Mouse (Mus musculus) limb, embryonic 13.5 days (tissue): Measurements from ENCODE around the gene Zgrf1. TPM values are rescaled to one million over a fixed set of nuclear protein-coding genes. Genes with fewer than 3 reads are reported as not detected.

ENCODE experiments used
- ATAC-seq: fragments of 200-750 bp; cut with Nextera tagmentation; 2 replicates; pipeline ENCODE4 v1.8.0; 2017; ENCODE audit warnings: low read depth, moderate number of reproducible peaks, moderate TSS enrichment; ENCODE audit not compliant: low FRiP score
- H3K27ac ChIP-seq: fragments of 300-500 bp; sonication (generic); 2 replicates; pipeline ENCODE4 v1.5.1; 2015; ENCODE audit warnings: inconsistent platforms, mild to moderate bottlenecking, moderate library complexity
- H3K27me3 ChIP-seq: fragments of 300-500 bp; sonication (generic); 2 replicates; pipeline ENCODE4 v1.6.1; 2015; ENCODE audit warnings: mild to moderate bottlenecking, inconsistent platforms
- H3K36me3 ChIP-seq: fragments of 300-500 bp; sonication (generic); 2 replicates; pipeline ENCODE4 v1.6.1; 2015; ENCODE audit warnings: inconsistent platforms, mild to moderate bottlenecking, moderate library complexity
- H3K4me1 ChIP-seq: fragments of 300-500 bp; sonication (generic); 2 replicates; pipeline ENCODE4 v1.6.1; 2015; ENCODE audit warnings: inconsistent platforms
- H3K4me2 ChIP-seq: fragments of 300-500 bp; sonication (generic); replicated peaks from 2 replicates; pipeline ENCODE4 v1.6.1; 2015; ENCODE audit warnings: inconsistent platforms, mild to moderate bottlenecking, moderate library complexity
- H3K4me3 ChIP-seq: fragments of 300-500 bp; sonication (generic); 2 replicates; pipeline ENCODE4 v1.5.1; 2015; ENCODE audit warnings: moderate library complexity, mild to moderate bottlenecking, inconsistent platforms
- H3K9ac ChIP-seq: fragments of 300-500 bp; sonication (generic); 2 replicates; pipeline ENCODE4 v1.6.1; 2015; ENCODE audit warnings: mild to moderate bottlenecking, inconsistent platforms
- H3K9me3 ChIP-seq: fragments of 300-500 bp; sonication (generic); 2 replicates; pipeline ENCODE4 v1.6.1; 2016; ENCODE audit warnings: inconsistent platforms
- WGBS: fragments of 180-500 bp; shearing (Covaris S2); methylation state at CpG from one replicate; pipeline ENCODE4 v1.1.7; 2015; 5-methylcytosine and 5-hydroxymethylcytosine counted together
- polyA plus RNA-seq: library from polyadenylated mRNA; unstranded; fragments of >200 nt; fragmentation: Nextera tagmentation; extraction: Ambion mirVana; gene quantifications from 2 replicates; pipeline ENCODE4 v1.2.1, GENCODE M21; 2015

Zgrf1 gene
- polyA plus RNA-seq, 1 experiment from 2014 or later: 10.6 TPM

- Histone ChIP-seq H3K9ac (no peak overlapping the region), H3K4me2 (no peak overlapping the region), H3K27ac (no peak overlapping the region), H3K9me3 (no peaks in the 10 kb centered on the region), H3K4me1 (no peaks in the 10 kb centered on the region), H3K36me3 (no peaks in the 10 kb centered on the region), H3K27me3 (no peaks in the 10 kb centered on the region), H3K4me3 (no peak overlapping the region)
- WGBS: 74% methylated on average over 4 of the region's 4 CpGs
- ATAC-seq: no peak
Observed at GRCm38 (mm10) chr3:127529824-127530223, 23.5 kb upstream of the Zgrf1 start.

- no peak overlapping the region for H3K9ac ChIP-seq
- H3K27ac ChIP-seq: no peak overlapping the region
- H3K9me3 ChIP-seq: no peaks in the 10 kb centered on the region
- H3K36me3 ChIP-seq: no peaks in the 10 kb centered on the region
- no peaks in the 10 kb centered on the region for H3K4me1 ChIP-seq
- no peak overlapping the region for H3K4me3 ChIP-seq
- ATAC-seq: no peak
- WGBS: 10% methylated on average over 4 of the region's 4 CpGs
- no peaks in the 10 kb centered on the region for H3K27me3 ChIP-seq
- no peak overlapping the region for H3K4me2 ChIP-seq
Observed at GRCm38 (mm10) chr3:127530293-127530692, 23.0 kb upstream of the Zgrf1 start.

- H3K36me3 ChIP-seq: peaks cover 30% of the 10 kb centered on the region
- no peaks in the 10 kb centered on the region for H3K27me3 ChIP-seq
- WGBS: 80% methylated on average over 6 of the region's 6 CpGs
- no peak overlapping the region for H3K4me2 ChIP-seq
- ATAC-seq: no peak
- no peaks in the 10 kb centered on the region for H3K4me1 ChIP-seq
- no peak overlapping the region for H3K27ac ChIP-seq
- H3K9ac ChIP-seq: no peak overlapping the region
- no peaks in the 10 kb centered on the region for H3K9me3 ChIP-seq
- no peak overlapping the region for H3K4me3 ChIP-seq
Observed at GRCm38 (mm10) chr3:127539193-127539592, 14.1 kb upstream of the Zgrf1 start.

DNA sequence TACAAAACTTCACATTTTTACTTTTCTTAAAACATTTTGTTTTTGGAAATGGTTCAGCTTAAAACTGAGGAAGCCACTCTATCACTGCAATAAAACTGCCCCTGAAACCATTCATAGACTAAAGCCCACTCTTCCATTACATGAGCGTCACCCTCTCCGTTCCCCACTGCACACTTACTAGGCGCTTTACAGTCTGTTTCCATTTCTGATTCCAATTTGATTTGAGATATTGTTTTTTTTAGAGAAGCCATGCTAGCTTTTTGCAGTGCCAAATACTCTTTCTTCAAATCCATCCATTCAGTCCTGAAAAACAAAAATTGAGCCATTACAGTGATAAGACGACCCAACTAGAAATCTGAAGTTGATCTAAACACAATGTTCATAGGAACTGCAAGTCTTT, 9.3 kb upstream of the Zgrf1 start:
- WGBS: 84% methylated on average over 4 of the region's 4 CpGs
- no peak overlapping the region for H3K9ac ChIP-seq
- no peaks in the 10 kb centered on the region for H3K9me3 ChIP-seq
- H3K27ac ChIP-seq: no peak overlapping the region
- H3K4me3 ChIP-seq: no peak overlapping the region
- H3K36me3 ChIP-seq: peaks cover 45% of the 10 kb centered on the region
- no peak overlapping the region for H3K4me2 ChIP-seq
- H3K4me1 ChIP-seq: no peaks in the 10 kb centered on the region
- no peaks in the 10 kb centered on the region for H3K27me3 ChIP-seq
- no peak for ATAC-seq

GRCm38 (mm10) chr3:127544610-127545121, 8.6 kb upstream of the Zgrf1 start:
- WGBS: 33% methylated on average over 5 of the region's 5 CpGs
- Histone ChIP-seq H3K4me1 (no peaks in the 10 kb centered on the region), H3K9me3 (no peaks in the 10 kb centered on the region), H3K4me2 (no peak overlapping the region), H3K4me3 (no peak overlapping the region), H3K9ac (no peak overlapping the region), H3K27me3 (no peaks in the 10 kb centered on the region), H3K36me3 (peaks cover 45% of the 10 kb centered on the region), H3K27ac (no peak overlapping the region)
- ATAC-seq: no peak

DNA sequence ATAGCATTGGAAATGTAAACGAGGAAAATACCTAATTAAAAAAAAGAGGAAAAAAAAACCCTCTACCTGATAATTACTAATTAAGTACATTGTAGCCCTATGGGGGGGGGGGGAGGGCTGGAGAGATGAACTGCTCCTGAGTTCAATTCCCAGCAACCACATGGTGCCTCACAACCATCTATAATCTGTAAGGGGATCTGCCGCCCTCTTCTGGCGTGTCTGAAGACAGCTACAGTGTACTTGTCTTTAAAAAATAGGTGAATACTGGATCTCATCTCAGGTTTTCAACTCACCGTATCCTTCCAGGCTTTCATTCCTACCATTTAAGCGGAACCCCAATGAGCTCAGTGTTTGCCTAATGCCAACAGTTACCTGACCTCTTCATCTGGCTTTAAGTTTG, 5.4 kb upstream of the Zgrf1 start:
- Histone ChIP-seq H3K36me3 (peaks cover 31% of the 10 kb centered on the region), H3K4me3 (no peak overlapping the region), H3K27ac (no peak overlapping the region), H3K27me3 (no peaks in the 10 kb centered on the region), H3K9me3 (no peaks in the 10 kb centered on the region), H3K9ac (no peak overlapping the region), H3K4me1 (peaks cover 9% of the 10 kb centered on the region; the same call in 1 of the 2 replicates), H3K4me2 (no peak overlapping the region)
- ATAC-seq: no peak
- 30% methylated on average over 5 of the region's 5 CpGs for WGBS

- Histone ChIP-seq H3K27ac (peak overlapping the region; percentile 61), H3K4me1 (peaks cover 19% of the 10 kb centered on the region), H3K9ac (peak overlapping the region; percentile 76), H3K4me2 (peak overlapping the region; percentile 64), H3K9me3 (no peaks in the 10 kb centered on the region), H3K4me3 (peak overlapping the region; percentile 84), H3K27me3 (no peaks in the 10 kb centered on the region), H3K36me3 (peaks cover 18% of the 10 kb centered on the region)
- WGBS: 9% methylated on average over 9 of the region's 13 CpGs
- ATAC-seq: no peak
Observed at GRCm38 (mm10) chr3:127552434-127552972, 786 bp upstream of the Zgrf1 start.

GRCm38 (mm10) chr3:127553720-127554043, 393 bp downstream of the Zgrf1 start:
- H3K27ac ChIP-seq: no peak overlapping the region

DNA sequence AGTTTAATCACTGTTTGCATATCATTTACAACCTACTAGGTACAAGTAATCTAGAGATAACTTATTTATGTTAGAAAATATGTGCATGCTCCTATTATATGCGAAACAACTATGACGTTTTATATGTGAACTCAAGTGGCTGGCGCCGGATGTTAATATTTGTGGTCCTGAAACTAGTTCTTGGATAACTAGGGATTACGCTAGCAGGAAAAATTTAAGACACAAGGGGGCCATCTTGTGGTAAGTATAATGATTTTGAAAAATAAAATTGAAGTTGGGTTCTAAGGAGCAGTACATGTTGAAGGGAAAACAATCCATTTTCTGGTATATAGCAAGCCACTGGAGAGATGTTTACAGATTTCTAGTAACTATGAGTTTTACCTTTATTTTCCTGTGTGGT, 1.4 kb downstream of the Zgrf1 start:
- WGBS: 60% methylated on average over 5 of the region's 5 CpGs
- no peak overlapping the region for H3K9ac ChIP-seq
- peak overlapping the region; percentile 75 for H3K4me2 ChIP-seq
- no peaks in the 10 kb centered on the region for H3K27me3 ChIP-seq
- H3K9me3 ChIP-seq: no peaks in the 10 kb centered on the region
- no peak for ATAC-seq
- H3K4me1 ChIP-seq: peaks cover 19% of the 10 kb centered on the region
- no peak overlapping the region for H3K27ac ChIP-seq
- H3K4me3 ChIP-seq: peak overlapping the region; percentile 84
- peaks cover 21% of the 10 kb centered on the region for H3K36me3 ChIP-seq

More at GRCm38 (mm10) chr3:127553720-127554043, 393 bp downstream of the Zgrf1 start:
- Histone ChIP-seq H3K9me3 (no peaks in the 10 kb centered on the region), H3K4me1 (peaks cover 19% of the 10 kb centered on the region), H3K4me3 (peak overlapping the region; percentile 84), H3K4me2 (peak overlapping the region; percentile 75), H3K9ac (peak overlapping the region; percentile 69), H3K36me3 (peaks cover 21% of the 10 kb centered on the region), H3K27me3 (no peaks in the 10 kb centered on the region)
- WGBS: 2% methylated on average over 4 of the region's 4 CpGs
- no peak for ATAC-seq

GRCm38 (mm10) chr3:127558201-127558600, 4.9 kb downstream of the Zgrf1 start:
- no peak for ATAC-seq
- Histone ChIP-seq H3K27me3 (no peaks in the 10 kb centered on the region), H3K4me2 (no peak overlapping the region), H3K4me3 (no peak overlapping the region), H3K9me3 (no peaks in the 10 kb centered on the region), H3K36me3 (peaks cover 44% of the 10 kb centered on the region), H3K4me1 (peaks cover 11% of the 10 kb centered on the region), H3K9ac (no peak overlapping the region), H3K27ac (no peak overlapping the region)

DNA sequence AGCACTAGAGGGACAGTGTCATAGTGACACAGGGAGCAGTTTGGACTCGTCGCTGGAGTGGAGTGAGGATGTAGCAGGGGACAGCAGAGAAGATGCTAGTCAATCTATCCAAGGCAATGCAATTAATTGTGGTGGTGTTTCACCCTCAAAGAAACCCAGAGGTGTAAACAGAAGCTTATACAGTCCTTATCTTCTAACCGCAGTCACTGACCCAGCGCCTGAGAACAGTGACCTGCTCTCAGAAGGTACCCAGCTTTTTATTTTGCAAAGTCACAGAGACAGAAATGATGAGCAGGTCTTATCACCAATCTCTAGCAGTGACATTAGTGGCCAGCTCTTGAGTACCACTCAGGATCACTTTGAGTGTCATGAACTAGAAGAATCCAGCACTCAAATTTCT, 9.7 kb downstream of the Zgrf1 start:
- no peaks in the 10 kb centered on the region for H3K27me3 ChIP-seq
- no peak for ATAC-seq
- H3K9ac ChIP-seq: no peak overlapping the region
- 89% methylated on average over 4 of the region's 4 CpGs for WGBS
- no peaks in the 10 kb centered on the region for H3K4me1 ChIP-seq
- H3K36me3 ChIP-seq: peaks cover 43% of the 10 kb centered on the region
- H3K4me2 ChIP-seq: no peak overlapping the region
- H3K4me3 ChIP-seq: no peak overlapping the region
- H3K9me3 ChIP-seq: no peaks in the 10 kb centered on the region
- no peak overlapping the region for H3K27ac ChIP-seq

- 80% methylated on average over 3 of the region's 3 CpGs for WGBS
- no peak overlapping the region for H3K4me3 ChIP-seq
- H3K27ac ChIP-seq: no peak overlapping the region
- no peak for ATAC-seq
- H3K27me3 ChIP-seq: no peaks in the 10 kb centered on the region
- peaks cover 58% of the 10 kb centered on the region for H3K36me3 ChIP-seq
- no peaks in the 10 kb centered on the region for H3K9me3 ChIP-seq
- H3K4me1 ChIP-seq: no peaks in the 10 kb centered on the region
- no peak overlapping the region for H3K9ac ChIP-seq
- no peak overlapping the region for H3K4me2 ChIP-seq
Observed at GRCm38 (mm10) chr3:127565129-127565528, 11.8 kb downstream of the Zgrf1 start.

- Histone ChIP-seq H3K9ac (no peak overlapping the region), H3K27ac (no peak overlapping the region), H3K4me1 (no peaks in the 10 kb centered on the region), H3K9me3 (no peaks in the 10 kb centered on the region), H3K27me3 (no peaks in the 10 kb centered on the region), H3K36me3 (peaks cover 45% of the 10 kb centered on the region), H3K4me3 (no peak overlapping the region), H3K4me2 (no peak overlapping the region)
- ATAC-seq: no peak
- WGBS: 64% methylated on average over 4 of the region's 4 CpGs
Observed at GRCm38 (mm10) chr3:127572557-127572956, 19.3 kb downstream of the Zgrf1 start.
